Mouse (Mus musculus) kidney, adult 2 months (tissue): ENCODE data around the gene Mypn.

Experiments
- CTCF ChIP-seq: fragments of 200-500 bp; conservative IDR thresholded peaks from 2 replicates; pipeline ENCODE4 v1.5.1; 2011; ENCODE audit warnings: low read depth, mild to moderate bottlenecking, control low read depth, low read length, moderate library complexity, mixed read lengths; ENCODE audit not compliant: insufficient read depth, insufficient read length
- POLR2A ChIP-seq: fragments of 200-500 bp; IDR thresholded peaks from one replicate; pipeline ENCODE4 v1.6.1; 2011; ENCODE audit warnings: low read depth, low read length, control low read depth

DNA sequence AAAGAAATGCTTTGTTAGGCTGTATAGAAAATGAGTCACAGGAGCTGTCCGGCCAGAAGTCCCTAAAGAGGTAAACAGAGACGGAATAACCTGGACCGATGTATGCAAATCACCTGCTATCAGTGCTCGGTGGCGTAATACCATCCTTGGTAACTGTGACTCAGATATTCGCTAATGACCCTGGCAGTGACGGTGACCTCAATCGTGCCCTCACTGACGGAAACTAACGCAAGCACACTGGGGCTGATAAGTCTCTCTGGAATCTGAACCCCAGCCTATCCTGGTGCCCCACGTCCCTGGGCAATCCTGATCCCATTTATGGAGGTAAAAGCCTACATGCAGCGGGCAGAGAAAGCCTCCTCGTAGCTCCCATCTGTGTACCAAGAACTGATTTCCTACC, 45.6 kb downstream of the Mypn start:
- TF ChIP-seq CTCF (no peak), POLR2A (no peak)
